Mouse (Mus musculus): ENCODE measurements at regions not wholly inside any gene's neighbourhood (a gene's known extent, or its start where the extent isn't known, plus 50 kb on each side); places are given as distances from the start of the nearest gene placed in this dataset.

GRCm38 (mm10) chr19:13980988-13981630 lies 67.8 kb downstream of the Olfr1505 start:
- Histone ChIP-seq H3K9me3 (ENCODE audit: control insufficient read depth) (no peaks in the 10 kb centered on the region), H3K36me3 (ENCODE audit: control insufficient read depth, insufficient read depth) (no peaks in the 10 kb centered on the region), H3K27me3 (replicated peaks; ENCODE audit: control insufficient read depth, insufficient read depth, low read length) (no peaks in the 10 kb centered on the region), H3K4me1 (replicated peaks; ENCODE audit: control insufficient read depth, insufficient read depth, low read length) (no peaks in the 10 kb centered on the region), H3K4me2 (replicated peaks; ENCODE audit: low read depth) (no peak overlapping the region), H3K4me3 (ENCODE audit: low read depth, low read length) (no peak overlapping the region), H3K9ac (ENCODE audit: low read depth, low read length) (no peak overlapping the region), H3K27ac (ENCODE audit: low read depth, low read length) (no peak overlapping the region)
- WGBS = 16% methylated on average over 4 of the region's 4 CpGs
- ATAC-seq = no peak
- peak; percentile 76 for TF ChIP-seq CTCF (IDR thresholded peaks at IDR 0.05; ENCODE audit: low read depth)

- Histone ChIP-seq H3K4me1 (replicated peaks; ENCODE audit: control insufficient read depth, insufficient read depth, low read length) (no peaks in the 10 kb centered on the region), H3K9me3 (ENCODE audit: control insufficient read depth) (no peaks in the 10 kb centered on the region), H3K4me2 (replicated peaks; ENCODE audit: low read depth) (no peak overlapping the region), H3K9ac (ENCODE audit: low read depth, low read length) (no peak overlapping the region), H3K36me3 (ENCODE audit: control insufficient read depth, insufficient read depth) (no peaks in the 10 kb centered on the region), H3K4me3 (ENCODE audit: low read depth, low read length) (no peak overlapping the region), H3K27me3 (replicated peaks; ENCODE audit: control insufficient read depth, insufficient read depth, low read length) (no peaks in the 10 kb centered on the region), H3K27ac (ENCODE audit: low read depth, low read length) (no peak overlapping the region)
- no peak for ATAC-seq
- 66% methylated on average over 3 of the region's 3 CpGs for whole genome bisulfite sequencing
- peak; percentile 28 for TF ChIP-seq CTCF (IDR thresholded peaks at IDR 0.05; ENCODE audit: low read depth)
Observed at GRCm38 (mm10) chr19:13982823-13983222, 69.5 kb downstream of the Olfr1505 start.
